Mouse (Mus musculus) frontal cortex, postnatal 36 days (tissue): ENCODE measurements around the gene Myrip.

Experiments used
- DNase-seq, 2 experiments: peaks; one replicate each; pipeline ENCODE4 v3.0.0; 2022; ENCODE audit warnings: low spot score in 2 of 2

The Myrip gene

DNA sequence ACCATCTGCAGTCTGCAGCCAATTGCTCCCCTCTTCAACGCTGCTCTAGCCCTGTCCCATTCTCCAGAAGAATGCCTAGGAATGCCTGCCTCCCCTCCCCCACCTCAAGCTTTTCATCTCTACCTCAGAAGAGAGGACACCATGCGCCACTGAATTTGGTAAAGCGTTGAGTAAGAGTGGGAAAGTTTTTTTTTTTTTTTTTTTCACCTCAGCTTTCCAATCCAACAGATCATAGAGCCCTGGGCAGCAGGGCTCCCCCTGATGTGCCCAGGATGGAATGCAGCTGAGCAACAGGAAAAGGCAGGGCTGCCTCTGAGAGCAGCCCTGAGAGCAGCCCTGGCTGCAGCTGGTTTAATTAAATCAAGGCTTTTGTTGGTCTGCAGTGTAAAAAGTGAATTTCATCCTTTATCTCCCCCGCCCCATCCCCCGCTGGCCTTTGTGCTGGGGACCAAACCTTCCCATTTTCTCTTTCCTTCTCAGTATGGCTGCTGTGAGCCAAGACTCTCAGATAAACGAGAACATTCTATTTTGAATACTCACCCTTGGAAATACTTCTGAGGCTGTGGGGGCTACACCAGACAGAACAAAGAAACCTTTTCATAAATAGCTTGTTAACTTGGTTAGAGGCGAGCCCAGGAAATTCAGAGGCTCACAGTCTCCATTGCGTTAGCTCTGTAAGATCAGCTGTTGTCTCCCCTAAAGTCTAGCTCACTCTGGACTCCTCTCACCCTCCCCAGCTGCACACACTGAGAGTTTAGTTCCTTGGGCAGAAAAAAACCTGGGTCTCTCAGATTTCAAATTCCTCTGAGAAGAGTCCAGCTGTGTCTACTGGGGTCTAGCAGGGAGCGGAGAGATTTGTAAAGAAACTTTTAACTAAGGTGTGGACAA lies 154.7 kb downstream of the Myrip start:
- peak in 1 of 2 experiments; percentile 43 for DNase-seq

GRCm38 (mm10) chr9:120470431-120470830 lies 169.1 kb downstream of the Myrip start:
- DNase-seq, result no peak

DNA sequence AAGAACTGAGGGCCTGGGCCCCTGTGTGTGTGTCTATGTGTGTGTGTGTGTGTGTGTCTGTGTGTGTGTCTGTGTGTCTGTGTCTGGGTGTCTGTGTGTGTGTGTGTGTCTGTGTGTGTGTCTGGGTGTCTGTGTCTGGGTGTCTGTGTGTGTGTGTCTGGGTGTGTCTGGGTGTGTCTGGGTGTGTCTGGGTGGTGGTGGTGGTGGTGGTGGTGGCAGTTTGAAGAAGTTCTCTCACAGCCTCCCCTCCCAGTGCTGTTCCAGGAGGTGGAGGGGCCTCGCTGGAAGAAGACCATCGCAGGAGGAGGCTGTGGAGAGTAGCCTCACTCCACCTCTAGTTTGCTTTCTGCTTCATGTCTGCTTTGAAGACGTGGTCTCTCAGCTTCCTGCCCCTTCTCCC lies 180.3 kb downstream of the Myrip start:
- no peak for DNase-seq

GRCm38 (mm10) chr9:120482382-120482781 lies 181.1 kb downstream of the Myrip start:
- no peak for DNase-seq

GRCm38 (mm10) chr9:120483101-120483500 lies 181.8 kb downstream of the Myrip start:
- DNase-seq, result no peak

GRCm38 (mm10) chr9:120487076-120487475 lies 185.8 kb downstream of the Myrip start:
- no peak for DNase-seq

DNA sequence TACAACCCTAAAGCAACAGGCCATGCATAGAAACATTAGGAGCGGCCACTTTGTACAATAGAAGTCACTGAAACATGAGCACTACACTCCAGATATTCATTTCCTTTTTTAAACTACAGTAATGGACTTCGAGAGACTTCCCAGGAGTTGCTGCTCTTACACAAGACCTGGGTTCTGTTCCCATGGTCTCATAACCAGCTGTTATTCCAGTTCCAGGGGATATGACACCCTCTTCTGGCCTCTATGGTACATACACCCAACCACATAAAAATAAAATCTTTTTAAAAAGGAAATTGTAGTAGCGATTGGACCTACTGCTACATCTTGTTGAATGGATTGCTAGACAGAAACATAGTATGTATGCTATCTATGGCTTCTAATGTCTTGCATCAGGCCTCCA lies 190.2 kb downstream of the Myrip start:
- no peak for DNase-seq

DNA sequence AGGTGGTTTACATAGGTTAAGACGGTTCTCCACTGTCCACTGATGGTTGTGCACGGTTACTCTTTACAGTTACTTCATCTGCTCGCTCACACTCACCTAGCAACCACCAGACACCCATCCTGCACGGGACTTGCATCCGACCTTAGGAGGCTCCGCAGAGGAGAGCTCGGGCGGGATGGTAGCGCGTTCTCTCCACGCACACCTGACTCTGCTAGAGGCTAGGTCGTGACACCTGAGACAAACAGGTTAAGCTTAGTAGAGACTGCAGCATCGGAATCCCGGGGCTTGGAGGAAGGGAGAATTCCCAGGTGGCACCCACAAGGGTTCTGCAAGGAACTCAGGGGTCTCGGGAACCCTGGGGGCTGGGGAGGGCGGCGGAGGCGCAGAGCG lies 190.7 kb downstream of the Myrip start, which contains the start of gene Eif1b:
Gene Eif1b, plus strand, starts transcription at position 223 of the 390 bp plus-strand sequence.
- no peak for DNase-seq

DNA sequence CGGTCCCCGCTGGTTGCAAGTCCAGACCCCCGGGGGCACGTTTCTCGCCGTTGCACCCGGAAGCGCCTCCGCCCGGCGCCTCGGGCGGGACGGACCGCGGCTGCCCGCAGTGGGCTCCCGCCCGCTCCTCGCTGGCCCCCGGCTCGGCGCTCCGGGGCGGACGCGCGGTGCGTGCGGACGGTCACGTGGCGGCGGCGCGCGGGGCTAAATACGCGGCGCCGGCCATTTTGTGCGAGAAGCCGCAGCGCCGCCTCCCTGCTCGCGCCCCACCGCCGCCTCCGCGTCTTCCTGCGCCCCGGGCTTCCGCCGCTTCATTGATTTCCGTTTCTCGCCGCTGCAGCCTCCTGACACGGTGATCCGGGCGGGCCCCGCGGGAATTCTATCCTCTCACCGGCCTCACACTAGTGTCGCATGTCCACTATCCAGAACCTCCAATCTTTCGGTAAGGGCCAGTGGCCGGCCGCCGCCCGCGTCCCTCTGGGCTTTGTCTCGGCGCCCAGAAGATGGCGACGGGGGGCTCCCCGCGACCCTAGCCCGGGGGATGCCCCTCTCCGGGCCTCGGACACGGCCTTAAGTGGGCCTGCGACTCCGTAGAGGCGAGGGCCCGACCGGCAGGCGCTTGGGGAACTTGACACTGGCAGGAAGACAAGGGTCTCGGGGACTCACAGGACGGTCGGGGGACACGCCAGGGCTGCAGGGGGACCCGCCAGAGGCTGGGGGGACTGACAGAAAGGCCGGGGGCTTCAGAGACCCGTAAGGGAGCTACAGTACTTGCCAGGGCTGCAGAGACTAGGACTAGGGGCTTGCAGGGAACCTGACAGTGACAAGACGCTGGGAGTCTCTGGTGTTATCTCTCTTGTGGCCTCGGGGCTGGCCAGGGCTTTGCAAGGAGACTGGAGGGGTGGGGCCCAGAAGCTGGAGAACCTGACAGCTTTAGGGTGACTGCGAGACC lies 191.4 kb downstream of the Myrip start:
- peak; percentile 74 to 79 for DNase-seq

DNA sequence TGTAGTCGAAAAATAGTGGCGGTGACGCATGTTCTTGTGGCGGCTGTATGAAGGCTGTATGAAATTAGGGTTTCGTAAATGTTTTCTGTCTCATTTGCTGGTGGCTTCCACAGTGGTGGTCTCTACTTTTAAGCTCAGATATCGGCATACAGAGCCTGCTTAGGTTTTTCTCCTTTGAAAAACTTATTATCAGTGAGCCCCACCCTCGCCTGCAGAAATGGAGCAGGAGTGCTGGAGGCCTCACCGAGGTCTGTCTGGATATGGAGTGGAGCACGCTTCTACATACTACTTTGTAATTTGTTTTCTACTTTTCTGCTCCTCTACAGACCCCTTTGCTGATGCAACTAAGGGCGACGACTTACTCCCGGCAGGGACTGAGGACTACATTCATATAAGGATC lies 192.5 kb downstream of the Myrip start:
- DNase-seq, result no peak

DNA sequence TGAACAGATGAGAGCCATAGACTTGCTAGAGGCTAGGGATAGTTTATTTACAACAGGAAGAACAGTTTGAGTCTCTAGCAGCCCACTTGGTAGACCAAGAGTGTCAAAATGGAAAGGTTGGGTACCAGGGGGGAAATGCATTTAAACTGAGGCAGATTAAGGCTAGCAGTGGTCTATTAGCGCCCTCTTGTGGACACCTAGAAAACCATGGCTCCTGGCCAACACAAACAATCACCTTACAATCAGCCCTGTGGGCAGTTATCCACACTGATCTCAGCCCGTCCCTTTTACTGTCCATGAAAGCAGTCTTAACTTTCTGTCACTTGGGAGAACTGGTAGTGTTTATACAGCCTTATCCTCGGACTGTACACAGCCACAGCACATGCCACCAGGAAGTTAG lies 195.4 kb downstream of the Myrip start:
- DNase-seq, result peak; percentile 63 to 79

- DNase-seq, result no peak
Observed at GRCm38 (mm10) chr9:120497983-120498382, 196.7 kb downstream of the Myrip start.

DNA sequence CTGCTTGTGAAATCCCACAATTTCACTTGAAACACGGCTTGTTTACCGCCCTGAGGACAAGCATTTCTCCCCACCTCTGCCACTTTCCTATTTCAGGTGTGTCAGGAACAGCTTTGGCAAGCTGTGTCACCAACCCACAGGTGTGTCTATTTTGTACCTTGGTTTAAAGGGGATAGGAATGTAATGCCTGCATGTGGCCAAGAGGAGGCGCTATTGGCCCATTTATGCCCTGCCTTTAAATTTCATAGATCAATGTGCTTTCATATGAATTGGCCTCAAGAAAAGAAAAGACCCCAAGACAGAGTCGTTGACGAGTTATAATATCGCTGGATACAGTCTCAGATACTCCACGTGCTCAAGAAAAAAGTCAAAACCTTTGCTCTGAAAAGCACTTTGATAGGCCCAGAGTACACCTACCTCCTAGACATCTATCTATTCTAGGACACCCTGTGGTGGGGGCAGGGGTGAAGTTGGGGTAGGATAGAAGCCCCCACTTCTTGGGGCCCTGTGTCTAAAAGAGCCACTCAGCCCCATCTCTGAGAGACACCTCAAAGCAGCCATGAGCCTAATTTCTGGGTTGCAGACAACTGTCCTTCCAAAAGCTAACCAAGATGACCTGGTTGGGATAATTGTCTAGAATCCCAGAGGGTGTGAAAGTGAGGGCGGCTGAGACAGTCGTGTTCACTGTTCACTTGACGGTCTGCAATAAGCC lies 200.0 kb downstream of the Myrip start:
- no peak for DNase-seq

DNA sequence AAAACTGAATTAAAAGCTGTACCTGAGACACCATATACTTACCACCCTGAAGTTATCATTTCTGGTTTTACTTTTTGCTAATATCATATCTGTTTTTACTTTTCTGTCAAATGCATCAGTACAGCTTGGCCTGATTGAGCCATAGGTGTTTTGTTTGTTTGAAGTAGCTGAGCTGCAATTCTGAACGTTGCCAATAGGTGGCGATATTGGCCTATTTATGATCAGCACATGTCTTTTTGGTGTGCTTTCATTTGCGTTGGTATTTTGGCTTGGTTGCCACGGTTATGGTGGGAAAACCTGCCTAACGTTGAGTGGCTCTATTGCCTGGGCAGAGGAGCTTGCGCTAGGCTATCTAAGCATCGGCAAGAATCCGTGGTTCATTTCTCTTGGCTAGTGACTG lies 200.7 kb downstream of the Myrip start:
- peak; percentile 73 to 83 for DNase-seq

DNA sequence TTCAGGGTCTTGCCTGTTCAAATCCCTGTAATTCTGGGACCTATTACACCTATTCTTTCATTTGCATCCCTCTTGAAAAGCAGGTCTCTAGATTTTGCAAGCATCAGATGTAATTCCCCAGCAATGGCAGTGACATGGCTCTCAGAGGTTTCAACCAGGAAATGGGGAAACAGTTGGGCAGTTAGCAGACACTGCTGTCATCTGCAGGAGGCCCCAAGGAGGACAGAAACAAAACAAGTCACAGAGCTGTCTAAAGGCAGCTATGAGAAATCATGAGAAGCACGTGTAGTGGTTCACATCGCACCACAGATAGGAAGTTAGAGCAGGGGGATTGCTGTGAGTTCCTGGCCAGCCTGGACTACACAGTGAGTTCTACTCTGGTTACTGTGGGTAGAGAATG lies 203.1 kb downstream of the Myrip start:
- no peak for DNase-seq

DNA sequence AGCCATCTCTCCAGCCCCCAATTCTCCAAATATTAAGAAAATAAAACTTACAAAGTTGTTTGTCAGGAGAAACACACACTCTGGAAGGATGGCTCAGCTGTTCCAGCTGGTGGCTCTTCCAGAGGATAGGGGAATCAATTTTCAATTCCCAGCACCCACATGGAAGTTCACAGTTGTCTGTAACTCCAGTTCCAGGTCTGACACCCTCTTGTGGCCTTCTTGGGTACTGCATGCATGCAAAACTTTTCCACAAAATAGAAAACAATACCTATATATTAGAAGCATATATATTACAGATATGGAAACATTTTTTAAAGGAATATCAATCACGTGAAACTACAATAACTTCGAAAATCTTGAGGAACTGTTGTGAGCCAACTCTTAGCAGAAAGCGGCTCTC lies 210.5 kb downstream of the Myrip start:
- peak in 1 of 2 experiments; percentile 20 for DNase-seq

DNA sequence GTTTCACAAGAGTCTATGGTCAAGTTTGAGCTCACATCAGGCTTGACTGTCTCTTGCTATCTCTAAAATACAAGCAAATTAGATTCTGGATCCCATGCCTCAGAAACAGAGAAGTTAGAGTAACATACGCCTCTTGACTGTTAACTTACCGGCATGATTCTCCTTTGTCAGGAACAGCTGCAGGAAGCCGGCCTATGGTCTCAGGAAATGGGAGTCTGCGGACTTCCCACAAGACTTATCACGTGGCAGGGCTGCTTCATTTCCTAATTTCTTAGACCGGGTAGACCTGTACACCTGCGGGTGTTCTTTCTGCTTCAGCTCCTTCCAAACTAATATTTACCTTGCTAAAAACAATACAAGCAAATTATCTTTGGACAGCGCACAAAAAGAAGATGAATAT lies 215.4 kb downstream of the Myrip start:
- DNase-seq, result no peak

DNA sequence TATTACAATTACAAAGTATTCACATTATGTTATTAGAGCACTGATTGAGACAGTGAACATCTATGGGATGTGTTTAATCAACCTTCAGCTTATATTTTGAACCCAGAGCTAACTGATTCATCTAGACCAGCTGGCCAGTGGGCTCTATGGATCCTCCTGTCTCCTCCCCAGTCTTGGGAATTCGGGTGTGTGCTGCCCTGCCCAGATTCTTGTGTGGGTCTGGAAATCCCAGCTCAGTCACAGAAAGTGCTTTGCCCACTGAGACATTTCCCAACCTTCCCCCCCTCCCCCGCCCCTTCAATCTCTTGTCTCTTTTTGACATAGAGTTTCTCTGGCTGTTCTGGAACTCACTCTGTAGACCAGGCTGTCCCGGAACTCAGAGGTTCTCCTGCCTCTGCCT lies 217.6 kb downstream of the Myrip start:
- DNase-seq, result no peak

GRCm38 (mm10) chr9:120519469-120520125 lies 218.3 kb downstream of the Myrip start:
- peak; percentile 47 to 59 for DNase-seq

DNA sequence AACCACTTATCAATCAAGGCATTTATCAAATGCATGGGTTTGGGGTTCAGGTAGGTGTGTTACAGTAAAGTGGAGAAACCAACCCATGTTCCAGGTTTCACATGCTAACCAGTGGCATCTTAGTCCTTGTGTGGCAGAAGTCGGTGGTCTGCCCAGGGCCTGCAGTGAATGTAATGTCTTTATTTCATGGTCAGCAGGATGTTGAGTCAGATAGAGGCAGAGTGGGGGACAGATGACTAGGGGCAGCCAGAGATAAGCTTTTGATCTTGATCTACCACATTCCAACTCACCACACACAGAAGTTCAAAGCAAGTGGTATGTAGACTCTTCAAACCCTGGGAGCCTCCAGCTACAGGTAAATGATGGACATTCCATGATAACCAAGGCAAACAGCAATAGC lies 219.8 kb downstream of the Myrip start:
- DNase-seq, result no peak
